Mouse (Mus musculus): ENCODE data around the gene Cgnl1. TPM values are rescaled to one million over a fixed set of nuclear protein-coding genes. Genes with fewer than 3 reads are reported as not detected.
A peak's percentile ranks its signal among the peaks of the same experiment; 100 is the strongest.

Cgnl1 gene
- total and polyA plus RNA-seq, 3 experiments: 0.03 TPM; not detected in 2

DNA sequence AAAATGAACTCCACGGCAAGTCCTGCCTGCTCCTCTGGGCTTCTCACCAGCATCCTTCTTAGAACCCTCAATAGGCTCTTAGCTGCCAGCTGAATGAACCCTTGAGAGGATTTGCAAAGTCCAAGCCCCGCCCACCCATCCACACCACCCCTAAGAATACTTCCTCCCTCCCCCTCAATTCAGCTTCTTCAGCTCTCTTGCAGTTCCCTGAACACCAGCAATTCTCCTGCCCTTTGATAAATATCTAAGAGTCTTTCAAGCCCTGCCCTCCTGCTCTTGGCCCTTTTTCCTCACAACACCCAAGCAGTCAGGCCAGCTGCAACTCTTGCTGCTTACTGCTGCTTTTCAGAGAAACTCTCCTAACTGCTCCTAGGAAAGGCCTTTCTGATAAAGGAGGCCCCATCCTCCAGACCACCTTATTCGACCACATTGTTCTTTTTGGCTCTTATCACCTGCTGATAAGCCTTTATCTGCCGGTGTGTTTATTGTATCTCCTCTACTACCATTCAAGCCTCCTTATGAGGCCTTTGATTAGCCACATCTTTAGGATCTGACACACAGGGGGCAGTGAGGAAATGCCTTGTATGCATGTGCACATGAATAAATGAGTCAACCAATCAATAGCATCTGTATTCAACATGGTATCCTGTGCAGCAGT, 21.3 kb downstream of the Cgnl1 start:
- no peaks in the 10 kb centered on the region for H3K36me3 ChIP-seq (replicated peaks in 1 of 2; ENCODE audit: control insufficient read depth in 1 of 2, insufficient read depth in 1 of 2, low read length in 1 of 2)
- peaks cover 2% of the 10 kb centered on the region for H3K27me3 ChIP-seq (replicated peaks)
- in situ Hi-C loops (cut with MboI; ENCODE audit: low pct_ligation_motif_present, low pct_unique_long_range_greater_than_20kb, low sequenced_read_pairs): no loop called here
- DNase-seq (ENCODE audit: extremely low read depth): peak; percentile 2
- H3K4me1 ChIP-seq (ENCODE audit: control insufficient read depth in 1 of 2, insufficient read depth in 2 of 2): no peaks in the 10 kb centered on the region
- dilution Hi-C loops (cut with MboI; ENCODE audit: extremely low pct_ligation_motif_present, extremely low pct_unique_long_range_greater_than_20kb, low sequenced_read_pairs): no loop called here
- no peaks in the 10 kb centered on the region for H3K79me2 ChIP-seq (replicated peaks; ENCODE audit: control insufficient read depth, extremely low read depth, insufficient read depth, poor library complexity, severe bottlenecking)
- no peak overlapping the region for H3K4me3 ChIP-seq (replicated peaks in 1 of 3; ENCODE audit: low read depth in 2 of 3, low read length in 2 of 3, poor library complexity in 1 of 3)
- no peak overlapping the region for H3K4me2 ChIP-seq (ENCODE audit: insufficient read depth, low read depth, poor library complexity, severe bottlenecking)
- peaks cover 4% of the 10 kb centered on the region for H3K9me3 ChIP-seq (replicated peaks; ENCODE audit: low read length)
- no peak overlapping the region for H3K27ac ChIP-seq (ENCODE audit: insufficient read depth, low read depth)
- no peak overlapping the region for H3K9ac ChIP-seq (ENCODE audit: insufficient read depth, low read depth)
- TF ChIP-seq CTCF (conservative IDR thresholded peaks at IDR 0.05 in 1 of 2, IDR thresholded peaks at IDR 0.05 in 1 of 2; ENCODE audit: low read depth in 2 of 2, low read length in 2 of 2) (no peak), MXI1 (IDR thresholded peaks at IDR 0.05; ENCODE audit: low read depth, low read length) (no peak), MAZ (IDR thresholded peaks at IDR 0.05; ENCODE audit: low read depth, low read length) (no peak), ZC3H11A (IDR thresholded peaks at IDR 0.05; ENCODE audit: low read depth, low read length) (no peak)

- Histone ChIP-seq H3K4me3 (replicated peaks in 1 of 3; ENCODE audit: low read depth in 2 of 3, low read length in 2 of 3, poor library complexity in 1 of 3) (no peak overlapping the region), H3K27ac (ENCODE audit: insufficient read depth, low read depth) (no peak overlapping the region), H3K36me3 (replicated peaks in 1 of 2; ENCODE audit: control insufficient read depth in 1 of 2, insufficient read depth in 1 of 2, low read length in 1 of 2) (no peaks in the 10 kb centered on the region), H3K9ac (ENCODE audit: insufficient read depth, low read depth) (no peak overlapping the region), H3K79me2 (replicated peaks; ENCODE audit: control insufficient read depth, extremely low read depth, insufficient read depth, poor library complexity, severe bottlenecking) (no peaks in the 10 kb centered on the region; the same call in 1 of the 2 replicates), H3K27me3 (replicated peaks) (no peaks in the 10 kb centered on the region), H3K4me2 (ENCODE audit: insufficient read depth, low read depth, poor library complexity, severe bottlenecking) (no peak overlapping the region), H3K9me3 (replicated peaks; ENCODE audit: low read length) (peaks cover 4% of the 10 kb centered on the region), H3K4me1 (ENCODE audit: control insufficient read depth in 1 of 2, insufficient read depth in 2 of 2) (no peaks in the 10 kb centered on the region)
- in situ Hi-C loops (cut with MboI; ENCODE audit: low pct_ligation_motif_present, low pct_unique_long_range_greater_than_20kb, low sequenced_read_pairs) (no loop called here), dilution Hi-C loops (cut with MboI; ENCODE audit: extremely low pct_ligation_motif_present, extremely low pct_unique_long_range_greater_than_20kb, low sequenced_read_pairs) (no loop called here)
- no peak for DNase-seq (ENCODE audit: extremely low read depth)
- TF ChIP-seq CHD2 (IDR thresholded peaks at IDR 0.05; ENCODE audit: low read length) (no peak), JUND (conservative IDR thresholded peaks at IDR 0.05; ENCODE audit: low read depth, low read length) (no peak), POLR2A (IDR thresholded peaks at IDR 0.05; ENCODE audit: low read depth, low read length) (no peak), POLR2AphosphoS2 (IDR thresholded peaks at IDR 0.05; ENCODE audit: low read depth, low read length) (no peak)
Observed at GRCm38 (mm10) chr9:71746405-71746804, 25.0 kb downstream of the Cgnl1 start.

- Histone ChIP-seq H3K9ac (ENCODE audit: insufficient read depth, low read depth) (no peak overlapping the region), H3K4me1 (ENCODE audit: control insufficient read depth in 1 of 2, insufficient read depth in 2 of 2) (no peaks in the 10 kb centered on the region), H3K27me3 (replicated peaks) (no peaks in the 10 kb centered on the region), H3K9me3 (replicated peaks; ENCODE audit: low read length) (no peaks in the 10 kb centered on the region), H3K36me3 (replicated peaks in 1 of 2; ENCODE audit: control insufficient read depth in 1 of 2, insufficient read depth in 1 of 2, low read length in 1 of 2) (no peaks in the 10 kb centered on the region), H3K4me2 (ENCODE audit: insufficient read depth, low read depth, poor library complexity, severe bottlenecking) (no peak overlapping the region), H3K79me2 (replicated peaks; ENCODE audit: control insufficient read depth, extremely low read depth, insufficient read depth, poor library complexity, severe bottlenecking) (no peaks in the 10 kb centered on the region; the same call in 1 of the 2 replicates), H3K4me3 (replicated peaks in 1 of 3; ENCODE audit: low read depth in 2 of 3, low read length in 2 of 3, poor library complexity in 1 of 3) (no peak overlapping the region), H3K27ac (ENCODE audit: insufficient read depth, low read depth) (no peak overlapping the region)
- TF ChIP-seq MEF2A (IDR thresholded peaks at IDR 0.05; ENCODE audit: borderline replicate concordance, low read depth, low read length) (no peak), ZNF384 (IDR thresholded peaks at IDR 0.05; ENCODE audit: low read depth, low read length) (no peak), CHD1 (IDR thresholded peaks at IDR 0.05; ENCODE audit: low read depth, low read length) (no peak), POLR2A (IDR thresholded peaks at IDR 0.05; ENCODE audit: low read depth, low read length) (no peak), RAD21 (IDR thresholded peaks at IDR 0.05; ENCODE audit: low read depth, low read length) (no peak), ZKSCAN1 (IDR thresholded peaks at IDR 0.05; ENCODE audit: borderline replicate concordance, low read depth, low read length) (no peak), MAZ (IDR thresholded peaks at IDR 0.05; ENCODE audit: low read depth, low read length) (no peak), GABPA (IDR thresholded peaks at IDR 0.05; ENCODE audit: insufficient replicate concordance, low read depth, low read length) (no peak), MYC (IDR thresholded peaks at IDR 0.05; ENCODE audit: low read depth, low read length) (no peak), RCOR1 (conservative IDR thresholded peaks at IDR 0.05; ENCODE audit: low read depth, low read length) (no peak), ZC3H11A (IDR thresholded peaks at IDR 0.05; ENCODE audit: low read depth, low read length) (no peak), BHLHE40 (IDR thresholded peaks at IDR 0.05; ENCODE audit: low read depth, low read length) (no peak), NRF1 (IDR thresholded peaks at IDR 0.05; ENCODE audit: low read depth, low read length) (no peak), MXI1 (IDR thresholded peaks at IDR 0.05; ENCODE audit: low read depth, low read length) (no peak), POLR2AphosphoS2 (IDR thresholded peaks at IDR 0.05; ENCODE audit: low read depth, low read length) (no peak)
- in situ Hi-C loops (cut with MboI; ENCODE audit: low pct_ligation_motif_present, low pct_unique_long_range_greater_than_20kb, low sequenced_read_pairs) (no loop called here), dilution Hi-C loops (cut with MboI; ENCODE audit: extremely low pct_ligation_motif_present, extremely low pct_unique_long_range_greater_than_20kb, low sequenced_read_pairs) (no loop called here)
- DNase-seq (ENCODE audit: extremely low read depth): no peak
Observed at GRCm38 (mm10) chr9:71738081-71738930, 33.1 kb downstream of the Cgnl1 start.
